Mouse (Mus musculus): ENCODE results near the gene Ech1. TPM values are rescaled to one million over a fixed set of nuclear protein-coding genes. Genes with fewer than 3 reads are reported as not detected.

Gene Ech1
- polyA plus RNA-seq, 1 experiment from 2014 or later, result 426 TPM

DNA sequence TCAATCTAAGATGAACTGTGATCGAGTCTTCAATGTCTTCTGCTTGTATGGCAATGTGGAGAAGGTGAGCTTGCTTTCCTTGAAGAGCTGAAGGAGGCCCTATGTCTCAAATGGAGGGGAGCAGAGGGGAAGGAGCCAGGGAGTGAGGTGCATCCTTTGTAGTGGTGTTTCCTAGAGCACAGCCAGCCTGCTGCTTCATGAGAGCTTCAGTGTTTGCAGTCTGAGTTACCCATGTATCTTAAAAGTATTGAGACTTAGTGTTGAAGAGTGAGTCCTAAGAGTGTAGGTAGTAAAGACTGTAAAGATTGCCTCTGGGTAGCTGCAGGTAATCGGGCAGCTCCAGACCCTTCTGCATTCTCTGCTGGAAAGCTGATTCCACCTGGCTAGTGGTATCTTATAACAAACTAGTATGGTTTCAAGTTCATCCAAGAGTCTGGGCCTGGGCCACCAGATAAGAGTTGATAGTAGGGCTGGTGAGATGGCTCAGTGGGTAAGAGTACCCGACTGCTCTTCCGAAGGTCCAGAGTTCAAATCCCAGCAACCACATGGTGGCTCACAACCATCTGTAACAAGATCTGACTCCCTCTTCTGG, 6.1 kb upstream of the Ech1 start:
- H3K27ac ChIP-seq (replicated peaks), result no peak overlapping the region
- H3K36me3 ChIP-seq (ENCODE audit: control insufficient read depth, insufficient read depth, low read length), result peaks cover 73% of the 10 kb centered on the region
- H3K27me3 ChIP-seq (ENCODE audit: control insufficient read depth, insufficient read depth, low read length), result no peaks in the 10 kb centered on the region
- no peak overlapping the region for H3K4me3 ChIP-seq (ENCODE audit: low read depth, low read length)
- no peak overlapping the region for H3K4me2 ChIP-seq (replicated peaks; ENCODE audit: low read depth)
- H3K9ac ChIP-seq (ENCODE audit: low read length), result no peak overlapping the region
- no peak for ATAC-seq (ENCODE audit: low FRiP score, low TSS enrichment)
- DNase-seq (ENCODE audit: low spot score), result no peak
- WGBS, result 85% methylated on average over 4 of the region's 4 CpGs
- TF ChIP-seq CTCF (IDR thresholded peaks at IDR 0.05; ENCODE audit: low read depth) (no peak), EP300 (optimal IDR thresholded peaks at IDR 0.05) (no peak)
- H3K4me1 ChIP-seq (replicated peaks; ENCODE audit: control insufficient read depth, insufficient read depth), result no peaks in the 10 kb centered on the region
- no peaks in the 10 kb centered on the region for H3K9me3 ChIP-seq (ENCODE audit: control insufficient read depth, low read length)

GRCm38 (mm10) chr7:28819571-28819970, 5.4 kb upstream of the Ech1 start:
- no peak for DNase-seq (ENCODE audit: low spot score)
- Histone ChIP-seq H3K4me3 (ENCODE audit: low read depth, low read length) (no peak overlapping the region), H3K36me3 (ENCODE audit: control insufficient read depth, insufficient read depth, low read length) (peaks cover 67% of the 10 kb centered on the region), H3K27me3 (ENCODE audit: control insufficient read depth, insufficient read depth, low read length) (no peaks in the 10 kb centered on the region), H3K4me1 (replicated peaks; ENCODE audit: control insufficient read depth, insufficient read depth) (no peaks in the 10 kb centered on the region), H3K4me2 (replicated peaks; ENCODE audit: low read depth) (no peak overlapping the region), H3K9me3 (ENCODE audit: control insufficient read depth, low read length) (no peaks in the 10 kb centered on the region), H3K27ac (replicated peaks) (no peak overlapping the region), H3K9ac (ENCODE audit: low read length) (no peak overlapping the region)
- no peak for ATAC-seq (ENCODE audit: low FRiP score, low TSS enrichment)
- 81% methylated on average over 4 of the region's 4 CpGs for WGBS
- TF ChIP-seq CTCF (IDR thresholded peaks at IDR 0.05; ENCODE audit: low read depth) (no peak), EP300 (optimal IDR thresholded peaks at IDR 0.05) (no peak)

GRCm38 (mm10) chr7:28820358-28821260, 4.4 kb upstream of the Ech1 start:
- no peak for TF ChIP-seq EP300 (optimal IDR thresholded peaks at IDR 0.05)
- TF ChIP-seq CTCF (IDR thresholded peaks at IDR 0.05; ENCODE audit: low read depth), result no peak
- H3K4me3 ChIP-seq (ENCODE audit: low read depth, low read length), result no peak overlapping the region
- peak overlapping the region; percentile 75 for H3K27ac ChIP-seq (replicated peaks)
- peaks cover 57% of the 10 kb centered on the region for H3K36me3 ChIP-seq (ENCODE audit: control insufficient read depth, insufficient read depth, low read length)
- no peaks in the 10 kb centered on the region for H3K4me1 ChIP-seq (replicated peaks; ENCODE audit: control insufficient read depth, insufficient read depth)
- no peak for DNase-seq (ENCODE audit: low spot score)
- 65% methylated on average over 12 of the region's 12 CpGs for whole genome bisulfite sequencing
- ATAC-seq (ENCODE audit: low FRiP score, low TSS enrichment), result no peak
- H3K27me3 ChIP-seq (ENCODE audit: control insufficient read depth, insufficient read depth, low read length), result no peaks in the 10 kb centered on the region
- H3K4me2 ChIP-seq (replicated peaks; ENCODE audit: low read depth), result no peak overlapping the region
- no peaks in the 10 kb centered on the region for H3K9me3 ChIP-seq (ENCODE audit: control insufficient read depth, low read length)
- H3K9ac ChIP-seq (ENCODE audit: low read length), result no peak overlapping the region

DNA sequence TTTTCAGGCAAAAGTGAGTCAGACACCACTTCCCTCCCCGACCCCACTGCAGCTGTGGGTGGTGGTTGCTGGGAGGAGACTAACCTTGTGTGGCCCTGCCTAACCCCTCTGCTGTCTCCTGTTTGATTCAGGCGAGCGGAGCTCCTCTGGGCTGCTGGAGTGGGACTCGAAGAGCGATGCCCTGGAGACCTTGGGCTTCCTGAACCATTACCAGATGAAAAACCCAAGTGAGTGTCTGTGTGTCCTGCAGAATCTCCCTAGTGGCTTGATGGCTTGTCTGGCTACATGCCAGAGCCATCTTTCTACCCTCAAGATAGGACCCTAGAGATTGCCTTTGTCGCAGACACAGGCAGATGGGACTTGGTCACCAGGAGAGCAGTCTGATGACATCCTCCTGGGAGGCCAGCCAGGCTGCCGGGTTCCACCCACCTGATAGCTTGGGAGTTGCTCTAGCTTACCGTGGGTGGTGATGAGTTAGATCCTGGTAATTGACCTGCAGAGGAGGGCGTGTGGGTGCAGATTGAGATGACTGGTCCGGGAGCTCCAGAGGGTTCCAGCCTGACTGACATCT, 3.7 kb upstream of the Ech1 start:
- no peak for TF ChIP-seq CTCF (IDR thresholded peaks at IDR 0.05; ENCODE audit: low read depth)
- TF ChIP-seq EP300 (optimal IDR thresholded peaks at IDR 0.05), result no peak
- H3K27me3 ChIP-seq (ENCODE audit: control insufficient read depth, insufficient read depth, low read length), result no peaks in the 10 kb centered on the region
- H3K4me1 ChIP-seq (replicated peaks; ENCODE audit: control insufficient read depth, insufficient read depth), result no peaks in the 10 kb centered on the region
- peak overlapping the region; percentile 75 for H3K27ac ChIP-seq (replicated peaks)
- DNase-seq (ENCODE audit: low spot score) (peak; percentile 57), ATAC-seq (ENCODE audit: low FRiP score, low TSS enrichment) (no peak)
- H3K4me2 ChIP-seq (replicated peaks; ENCODE audit: low read depth), result no peak overlapping the region
- H3K9ac ChIP-seq (ENCODE audit: low read length), result no peak overlapping the region
- 55% methylated on average over 10 of the region's 10 CpGs for WGBS
- no peaks in the 10 kb centered on the region for H3K9me3 ChIP-seq (ENCODE audit: control insufficient read depth, low read length)
- no peak overlapping the region for H3K4me3 ChIP-seq (ENCODE audit: low read depth, low read length)
- peaks cover 50% of the 10 kb centered on the region for H3K36me3 ChIP-seq (ENCODE audit: control insufficient read depth, insufficient read depth, low read length)

DNA sequence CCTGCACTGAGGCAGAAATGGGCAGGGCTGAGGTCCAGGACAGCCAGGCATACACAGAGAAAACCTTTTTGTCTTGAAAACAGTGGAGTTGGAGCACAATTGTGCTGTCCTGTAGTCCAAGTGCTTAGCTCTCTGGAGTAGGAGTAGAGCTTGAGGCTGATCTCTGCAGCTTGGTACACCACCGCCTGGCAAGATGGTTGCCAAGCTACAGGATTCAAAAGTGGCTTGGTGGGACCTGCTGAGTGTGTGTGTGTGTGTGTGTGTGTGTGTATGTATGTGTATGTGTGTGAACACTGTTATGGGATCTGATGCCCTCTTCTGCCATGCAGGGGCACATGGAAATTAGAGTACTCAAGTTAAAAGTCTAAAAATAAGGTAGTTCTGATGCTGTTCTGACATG, 2.5 kb upstream of the Ech1 start:
- no peak overlapping the region for H3K4me3 ChIP-seq (ENCODE audit: low read depth, low read length)
- no peak overlapping the region for H3K27ac ChIP-seq (replicated peaks)
- no peak for TF ChIP-seq CTCF (IDR thresholded peaks at IDR 0.05; ENCODE audit: low read depth)
- no peak for TF ChIP-seq EP300 (optimal IDR thresholded peaks at IDR 0.05)
- DNase-seq (ENCODE audit: low spot score) (peak; percentile 16), ATAC-seq (ENCODE audit: low FRiP score, low TSS enrichment) (no peak)
- H3K36me3 ChIP-seq (ENCODE audit: control insufficient read depth, insufficient read depth, low read length), result peaks cover 40% of the 10 kb centered on the region
- WGBS, result 63% methylated on average over 1 of the region's 1 CpGs
- H3K27me3 ChIP-seq (ENCODE audit: control insufficient read depth, insufficient read depth, low read length), result no peaks in the 10 kb centered on the region
- H3K4me1 ChIP-seq (replicated peaks; ENCODE audit: control insufficient read depth, insufficient read depth), result no peaks in the 10 kb centered on the region
- no peak overlapping the region for H3K9ac ChIP-seq (ENCODE audit: low read length)
- H3K9me3 ChIP-seq (ENCODE audit: control insufficient read depth, low read length), result no peaks in the 10 kb centered on the region
- no peak overlapping the region for H3K4me2 ChIP-seq (replicated peaks; ENCODE audit: low read depth)
